ENCODE assay signal across 18 mouse cellular contexts in genomic region chr14:48559736-48560135, GRCm38 (mm10).
DNase-seq lines count a peak whose midpoint lies in the region; ATAC-seq and TF ChIP-seq lines count a peak whose summit lies in the region.
"Had no signal": no experiment of that assay in that cellular context is flagged by ENCODE, and none has a peak within 500 bp of the region (broad histone marks: within the 10 kb centered on the region; RNA-seq: fewer than 3 reads in every experiment).

No protein-coding gene starts in this region.

- H3K4me2 ChIP-seq in midbrain, embryonic 11.5 days: no peak overlapping the region
- no peak overlapping the region for H3K4me2 ChIP-seq in midbrain, embryonic 16.5 days (ENCODE audit: low read length)
- H3K4me2 ChIP-seq in stomach, postnatal 0 days (replicated peaks; ENCODE audit: low read depth): no peak overlapping the region
- H3K4me2 ChIP-seq: hindbrain, embryonic 13.5 days; intestine, embryonic 15.5 days had no signal

- no peaks in the 10 kb centered on the region for H3K79me2 ChIP-seq in liver, adult 2 months (ENCODE audit: control insufficient read depth, insufficient read depth, low read length)

- no peak overlapping the region for H3K27ac ChIP-seq in midbrain, embryonic 11.5 days (ENCODE audit: low read depth, low read length)
- H3K27ac ChIP-seq in midbrain, embryonic 16.5 days (ENCODE audit: low read length): no peak overlapping the region
- no peak overlapping the region for H3K27ac ChIP-seq in bone marrow, adult 2 months (ENCODE audit: control insufficient read depth, insufficient read depth, low read depth, low read length, poor library complexity)
- H3K27ac ChIP-seq in liver, adult 2 months (replicated peaks; ENCODE audit: insufficient read depth, low read depth, low read length): no peak overlapping the region
- H3K27ac ChIP-seq in stomach, postnatal 0 days (replicated peaks): no peak overlapping the region
- H3K27ac ChIP-seq: forebrain, embryonic 10.5 days; hindbrain, embryonic 13.5 days; intestine, embryonic 15.5 days had no signal

- 80% methylated on average over 7 of the region's 7 CpGs for WGBS in midbrain, embryonic 11.5 days
- WGBS in midbrain, embryonic 16.5 days: 76% methylated on average over 7 of the region's 7 CpGs
- 68% methylated on average over 7 of the region's 7 CpGs for WGBS in bone marrow, adult 2 months
- WGBS in liver, adult 2 months: 71% methylated on average over 7 of the region's 7 CpGs
- 78% methylated on average over 7 of the region's 7 CpGs for WGBS in stomach, postnatal 0 days

- H3K36me3 ChIP-seq in midbrain, embryonic 11.5 days (ENCODE audit: control insufficient read depth, insufficient read depth, low read length): no peaks in the 10 kb centered on the region
- no peaks in the 10 kb centered on the region for H3K36me3 ChIP-seq in midbrain, embryonic 16.5 days (ENCODE audit: control insufficient read depth, insufficient read depth, low read length)
- no peaks in the 10 kb centered on the region for H3K36me3 ChIP-seq in liver, adult 2 months (ENCODE audit: control insufficient read depth, insufficient read depth, low read length)
- H3K36me3 ChIP-seq in stomach, postnatal 0 days (ENCODE audit: control insufficient read depth, insufficient read depth, low read length): no peaks in the 10 kb centered on the region
- H3K36me3 ChIP-seq: forebrain, embryonic 10.5 days; hindbrain, embryonic 13.5 days; intestine, embryonic 15.5 days had no signal

- TF ChIP-seq EP300 in stomach, postnatal 0 days (optimal IDR thresholded peaks at IDR 0.05): no peak

- no peaks in the 10 kb centered on the region for H3K4me1 ChIP-seq in midbrain, embryonic 11.5 days (ENCODE audit: control insufficient read depth, insufficient read depth, low read length)
- H3K4me1 ChIP-seq in midbrain, embryonic 16.5 days (ENCODE audit: control insufficient read depth, insufficient read depth, low read length): no peaks in the 10 kb centered on the region
- no peaks in the 10 kb centered on the region for H3K4me1 ChIP-seq in bone marrow, adult 2 months (ENCODE audit: control insufficient read depth, insufficient read depth, low read length)
- H3K4me1 ChIP-seq in liver, adult 2 months (ENCODE audit: control insufficient read depth, insufficient read depth, low read length): no peaks in the 10 kb centered on the region
- no peaks in the 10 kb centered on the region for H3K4me1 ChIP-seq in stomach, postnatal 0 days (replicated peaks; ENCODE audit: control insufficient read depth, insufficient read depth)
- H3K4me1 ChIP-seq: forebrain, embryonic 10.5 days; hindbrain, embryonic 13.5 days; intestine, embryonic 15.5 days; megakaryocyte, embryonic 14.5 days had no signal

- no peak overlapping the region for H3K9ac ChIP-seq in midbrain, embryonic 11.5 days (ENCODE audit: low read length)
- no peak overlapping the region for H3K9ac ChIP-seq in midbrain, embryonic 16.5 days (ENCODE audit: low read depth, low read length)
- H3K9ac ChIP-seq in liver, adult 2 months (ENCODE audit: low read depth, low read length): no peak overlapping the region
- H3K9ac ChIP-seq in stomach, postnatal 0 days (ENCODE audit: low read length): no peak overlapping the region
- H3K9ac ChIP-seq: hindbrain, embryonic 13.5 days; intestine, embryonic 15.5 days had no signal

- no peak for TF ChIP-seq POLR2A in bone marrow, adult 2 months (IDR thresholded peaks at IDR 0.05; ENCODE audit: borderline replicate concordance, control insufficient read depth, low read depth, low read length)
- TF ChIP-seq POLR2A in liver, adult 2 months (IDR thresholded peaks at IDR 0.05; ENCODE audit: extremely low read depth, insufficient read depth, low read length): no peak

- no peaks in the 10 kb centered on the region for H3K27me3 ChIP-seq in midbrain, embryonic 11.5 days (ENCODE audit: control insufficient read depth, insufficient read depth, low read length)
- H3K27me3 ChIP-seq in midbrain, embryonic 16.5 days (ENCODE audit: control insufficient read depth, insufficient read depth, low read depth, low read length): no peaks in the 10 kb centered on the region
- H3K27me3 ChIP-seq in liver, adult 2 months (ENCODE audit: control insufficient read depth, insufficient read depth, low read length): no peaks in the 10 kb centered on the region
- H3K27me3 ChIP-seq in stomach, postnatal 0 days (ENCODE audit: control insufficient read depth, insufficient read depth, low read length): no peaks in the 10 kb centered on the region
- H3K27me3 ChIP-seq: intestine, embryonic 15.5 days; megakaryocyte, embryonic 14.5 days had no signal

- DNase-seq in midbrain, embryonic 11.5 days (ENCODE audit: low spot score, missing footprints): no peak
- peak; percentile 9 for DNase-seq in liver, adult 2 months (ENCODE audit: extremely low read depth, low read depth, low spot score)
- no peak for DNase-seq in stomach, postnatal 0 days (ENCODE audit: low spot score)
- DNase-seq in layer of hippocampus, adult 9-11 months: no peak
- no peak for DNase-seq in thymus, postnatal 10 days (ENCODE audit: low spot score in 2 of 2)
- DNase-seq: adrenal gland, postnatal 14 days; cerebellum, adult 9-10 months; gastrocnemius, postnatal 14 days; heart, postnatal 10 days; kidney, postnatal 14 days; spleen, adult 18-20 months had no signal

- H3K4me3 ChIP-seq in midbrain, embryonic 11.5 days (ENCODE audit: low read depth, low read length): no peak overlapping the region
- H3K4me3 ChIP-seq in midbrain, embryonic 16.5 days (ENCODE audit: low read depth, low read length): no peak overlapping the region
- no peak overlapping the region for H3K4me3 ChIP-seq in bone marrow, adult 2 months (replicated peaks; ENCODE audit: control insufficient read depth, low read depth, low read length)
- H3K4me3 ChIP-seq in liver, adult 2 months (ENCODE audit: insufficient read depth, low read depth, low read length): no peak overlapping the region
- no peak overlapping the region for H3K4me3 ChIP-seq in stomach, postnatal 0 days (ENCODE audit: low read depth, low read length)
- H3K4me3 ChIP-seq: forebrain, embryonic 10.5 days; hindbrain, embryonic 13.5 days; intestine, embryonic 15.5 days; megakaryocyte, embryonic 14.5 days had no signal

- 0 out of 2 replicates have a peak, but pooled peaks have one; percentile 38 for ATAC-seq in midbrain, embryonic 11.5 days (ENCODE audit: low FRiP score)
- ATAC-seq in midbrain, embryonic 16.5 days: no peak
- ATAC-seq in stomach, postnatal 0 days (ENCODE audit: low FRiP score, low TSS enrichment): no peak
- ATAC-seq: intestine, embryonic 15.5 days; lung, postnatal 0 days had no signal

- H3K9me3 ChIP-seq in midbrain, embryonic 11.5 days (ENCODE audit: control insufficient read depth, low read length): no peaks in the 10 kb centered on the region
- H3K9me3 ChIP-seq in midbrain, embryonic 16.5 days (replicated peaks; ENCODE audit: control insufficient read depth, low read length, poor library complexity, severe bottlenecking): no peaks in the 10 kb centered on the region
- H3K9me3 ChIP-seq in stomach, postnatal 0 days (ENCODE audit: control insufficient read depth, low read length): no peaks in the 10 kb centered on the region
- H3K9me3 ChIP-seq: forebrain, embryonic 10.5 days; hindbrain, embryonic 13.5 days; intestine, embryonic 15.5 days had no signal

- TF ChIP-seq CTCF in bone marrow, adult 2 months (IDR thresholded peaks at IDR 0.05; ENCODE audit: control insufficient read depth, insufficient read depth, low read length): 0 out of 2 replicates have a peak, but pooled peaks have one; percentile 6
- TF ChIP-seq CTCF in liver, adult 2 months (IDR thresholded peaks at IDR 0.05; ENCODE audit: low read depth, low read length): 0 out of 2 replicates have a peak, but pooled peaks have one; percentile 20
- peak; percentile 13; the same call in 1 of the 2 replicates for TF ChIP-seq CTCF in stomach, postnatal 0 days (IDR thresholded peaks at IDR 0.05; ENCODE audit: low read depth)
